Mouse (Mus musculus) cerebellum, adult 2 months (tissue): Measurements from ENCODE around the gene Hist1h2ak.

Experiments
- CTCF ChIP-seq: fragments of 200-500 bp; IDR thresholded peaks from 2 replicates; pipeline ENCODE4 v1.5.1; 2011; ENCODE audit warnings: low read depth, mild to moderate bottlenecking, control low read depth, low read length, moderate library complexity, borderline replicate concordance; ENCODE audit not compliant: insufficient read depth
- POLR2A ChIP-seq: fragments of 200-500 bp; IDR thresholded peaks from 2 replicates; pipeline ENCODE4 v1.6.1; 2011; ENCODE audit warnings: low read length, control low read depth, borderline replicate concordance; ENCODE audit not compliant: insufficient read depth

GRCm38 (mm10) chr13:21733466-21733865 lies 20.2 kb downstream of the Hist1h2ak start:
- TF ChIP-seq POLR2A (no peak), CTCF (no peak)
